Mouse (Mus musculus) 3134 (cell line): Measurements from ENCODE around the gene Prr14.
"Not testable (repeated sequence)": the region's sequence is repeated elsewhere in the genome, so short reads cannot be mapped to it uniquely, and the experiment has no call there.

Experiments used
- DNase-seq: peaks from one replicate; pipeline ENCODE4 v3.0.0-alpha.2; 2011; ENCODE audit warnings: low spot score; ENCODE audit not compliant: insufficient read length; ENCODE audit errors: extremely low read depth

Gene Prr14

DNA sequence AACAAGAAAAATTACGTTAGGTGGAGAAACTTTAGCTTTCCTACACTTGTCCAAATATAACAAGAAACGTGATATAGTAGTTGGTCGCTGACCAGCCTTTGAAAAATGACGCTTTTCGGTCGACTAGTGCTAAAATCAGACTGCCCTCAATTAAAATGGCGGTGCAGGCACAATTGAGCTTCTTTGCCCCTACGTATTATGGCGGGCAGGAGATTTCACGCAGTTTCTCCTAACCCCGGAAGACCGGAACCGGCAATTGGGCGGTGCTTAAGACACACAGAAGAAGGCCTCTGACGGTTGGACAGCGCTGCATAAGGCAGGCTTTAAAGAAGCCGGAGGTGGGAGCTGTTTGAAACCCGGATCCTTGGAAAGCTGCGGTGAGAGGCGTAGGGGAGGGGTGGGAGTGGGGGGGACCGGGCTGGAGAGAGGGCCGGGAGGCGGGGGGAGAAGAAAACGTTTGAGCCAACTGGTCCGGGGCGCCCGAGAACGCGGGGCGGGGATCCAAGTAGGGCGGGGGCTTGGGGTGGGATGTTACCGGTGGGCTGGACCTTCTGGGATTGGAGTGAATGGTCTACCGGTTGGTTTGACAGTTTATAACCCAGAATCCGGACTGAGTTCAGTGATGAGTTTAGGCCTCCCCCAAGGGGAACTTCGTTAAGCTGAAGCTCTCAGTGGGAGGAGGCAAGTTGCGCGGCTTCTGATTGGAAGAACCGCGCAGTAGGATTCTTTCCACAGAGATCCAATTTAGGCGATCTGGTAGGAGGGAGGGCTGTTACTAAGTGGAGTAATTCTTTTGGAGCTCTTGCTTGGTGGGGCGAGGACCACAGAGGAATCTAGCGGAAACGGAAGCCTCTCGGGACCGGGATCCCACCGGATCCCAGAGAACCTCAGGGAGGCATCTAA, 11.6 kb downstream of the Prr14 start:
- DNase-seq, result peak; percentile 94

DNA sequence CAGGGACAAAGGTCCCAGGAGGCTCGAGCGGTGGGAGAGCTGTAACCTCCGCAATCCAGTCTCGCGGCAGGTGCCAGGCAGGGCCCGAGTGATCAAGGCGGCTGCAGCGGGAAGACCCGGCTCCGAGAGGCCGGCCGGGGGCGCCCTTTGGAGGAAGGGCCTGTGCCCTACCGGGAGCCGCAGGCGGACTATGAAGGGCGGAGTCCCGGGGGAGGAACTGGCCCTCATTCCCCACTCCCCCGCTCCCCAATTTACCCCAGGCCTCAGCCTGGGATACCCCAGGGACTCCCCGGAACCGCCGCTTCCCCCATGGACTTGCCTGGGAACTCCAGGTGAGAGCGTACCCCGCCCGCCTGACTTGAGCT, 12.2 kb downstream of the Prr14 start:
- DNase-seq, result no peak

- DNase-seq, result no peak
Observed at GRCm38 (mm10) chr7:127472060-127472459, 12.6 kb downstream of the Prr14 start.

DNA sequence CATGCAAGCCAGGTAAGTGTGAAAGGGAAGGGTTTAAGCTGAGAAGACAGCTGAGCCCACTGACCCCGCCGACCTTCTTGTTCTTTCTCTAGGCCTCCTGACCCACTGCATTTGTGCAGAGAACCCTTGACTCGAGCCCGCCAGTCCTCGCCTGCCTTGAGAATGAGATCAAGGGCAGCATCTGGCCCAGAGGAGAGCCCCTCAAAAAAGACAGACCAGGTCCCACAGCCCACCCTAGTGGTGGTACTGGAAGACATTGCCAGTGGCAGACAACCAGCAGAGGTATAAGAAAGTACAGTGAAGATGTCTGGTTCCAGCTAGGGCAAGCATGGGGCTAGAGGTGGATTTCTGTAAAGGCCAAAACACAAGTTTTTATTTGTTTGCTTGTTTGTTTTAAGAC, 14.3 kb downstream of the Prr14 start:
- no peak for DNase-seq

GRCm38 (mm10) chr7:127474378-127475070, 15.1 kb downstream of the Prr14 start:
- DNase-seq, result no peak

DNA sequence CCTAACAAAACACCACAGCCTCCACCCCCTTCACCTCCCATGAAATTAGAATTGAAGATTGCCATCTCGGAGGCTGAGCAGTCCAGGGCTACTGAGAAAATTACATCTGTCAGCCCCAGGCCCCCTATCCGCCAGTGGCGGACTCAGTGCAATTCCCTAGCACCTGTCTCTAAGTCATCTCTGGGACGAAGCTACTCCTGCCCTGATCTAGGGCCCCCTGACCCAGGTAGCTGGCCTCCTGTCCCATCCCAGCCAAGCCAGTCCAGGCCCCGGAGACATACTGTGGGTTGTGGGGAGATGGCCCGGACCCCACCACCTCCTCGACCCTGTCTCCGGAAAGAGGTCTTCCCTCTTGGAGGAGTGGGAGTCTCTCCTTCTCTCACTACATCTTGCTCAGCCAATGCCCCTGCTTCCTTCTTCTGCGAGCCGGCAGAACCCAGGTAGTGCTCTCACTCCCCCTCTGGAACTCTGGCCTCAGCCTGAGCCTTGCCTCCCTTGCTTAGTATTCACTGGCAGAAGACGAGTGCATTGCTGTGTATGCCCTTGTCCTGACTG, 15.9 kb downstream of the Prr14 start:
- DNase-seq, result no peak

- no peak for DNase-seq
Observed at GRCm38 (mm10) chr7:127476336-127476735, 16.9 kb downstream of the Prr14 start.

- DNase-seq, result no peak
Observed at GRCm38 (mm10) chr7:127476855-127477254, 17.4 kb downstream of the Prr14 start.

- peak; percentile 95 for DNase-seq
Observed at GRCm38 (mm10) chr7:127477687-127478634, 18.6 kb downstream of the Prr14 start.

DNA sequence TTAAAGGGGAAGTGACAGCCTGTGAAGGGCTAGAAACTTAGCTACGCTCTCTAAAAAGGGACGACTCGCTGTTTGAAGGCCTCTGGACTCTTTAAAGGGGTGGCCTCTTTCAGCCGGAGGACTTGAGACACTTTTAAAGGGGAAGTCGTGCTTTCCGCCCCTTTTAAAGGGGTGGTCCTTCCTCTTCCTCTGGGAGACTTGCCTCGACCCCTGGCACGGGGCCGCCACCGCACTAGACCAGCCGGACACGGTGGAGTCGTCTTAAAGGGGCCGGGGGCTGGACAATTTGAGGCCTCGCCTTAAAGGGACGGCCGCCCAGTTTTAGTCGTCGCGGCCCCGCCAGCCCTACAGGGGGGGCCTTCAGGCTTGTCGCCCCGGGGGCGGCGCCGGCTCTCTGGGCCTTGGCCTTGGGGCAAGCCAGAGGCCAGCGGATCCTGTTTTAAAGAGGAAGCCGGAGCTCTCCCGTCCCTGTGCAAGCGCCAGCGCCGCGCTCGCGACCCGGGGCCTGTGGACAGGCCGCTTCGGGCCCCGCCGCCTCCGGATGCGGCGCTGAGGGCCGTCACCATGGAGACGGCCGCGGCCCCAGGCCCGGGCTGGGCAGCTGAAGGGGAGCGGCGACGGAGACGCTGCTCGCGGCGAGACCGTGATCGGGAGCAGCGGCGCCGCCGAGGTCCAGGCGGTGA, 19.4 kb downstream of the Prr14 start, which contains the start of gene Fbrs:
Fbrs (plus strand) TSS at position 565 of the 683 bp plus-strand sequence.
- peak; percentile 91 for DNase-seq

DNA sequence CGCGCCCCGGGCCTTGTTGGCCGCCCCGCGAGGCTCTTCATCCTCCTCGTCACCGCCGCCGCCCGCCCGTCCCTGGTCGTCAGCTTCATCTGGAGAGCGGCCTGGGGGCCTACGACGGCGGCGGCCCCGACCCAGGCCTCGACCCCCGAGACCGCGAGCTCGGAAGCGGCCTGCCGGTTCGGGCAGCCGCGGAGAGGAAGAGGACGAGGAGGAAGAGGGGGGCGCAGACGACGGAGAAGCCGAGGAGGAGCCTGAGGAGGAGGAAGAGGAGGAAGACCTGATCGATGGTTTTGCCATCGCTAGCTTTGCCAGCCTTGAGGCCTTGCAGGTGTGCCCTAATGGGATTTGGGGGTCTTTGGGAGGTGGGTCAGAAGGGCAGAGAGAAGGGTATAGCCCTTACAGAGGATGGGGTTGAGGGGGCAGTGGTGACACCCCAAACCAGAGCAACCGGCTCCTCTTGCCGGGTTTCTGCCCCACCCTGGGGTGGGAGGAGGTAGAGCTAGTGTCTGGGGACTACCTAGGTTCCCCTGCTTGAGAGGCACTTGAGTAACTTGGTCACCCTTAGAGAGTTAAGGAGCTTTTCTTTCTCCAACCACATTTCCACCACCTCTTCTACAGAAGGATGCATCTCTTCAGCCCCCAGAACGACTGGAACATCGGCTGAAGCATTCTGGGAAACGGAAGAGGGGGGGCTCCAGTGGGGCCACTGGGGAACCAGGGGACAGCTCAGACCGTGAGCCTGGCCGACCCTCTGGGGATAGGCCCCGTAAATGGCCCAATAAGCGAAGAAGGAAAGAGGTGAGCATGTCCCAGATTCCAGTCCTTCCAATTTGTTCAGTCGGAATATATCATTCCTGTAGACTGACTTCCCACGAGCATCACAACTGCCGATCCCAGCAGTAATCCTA, 20.2 kb downstream of the Prr14 start:
- DNase-seq, result peak; percentile 23

DNA sequence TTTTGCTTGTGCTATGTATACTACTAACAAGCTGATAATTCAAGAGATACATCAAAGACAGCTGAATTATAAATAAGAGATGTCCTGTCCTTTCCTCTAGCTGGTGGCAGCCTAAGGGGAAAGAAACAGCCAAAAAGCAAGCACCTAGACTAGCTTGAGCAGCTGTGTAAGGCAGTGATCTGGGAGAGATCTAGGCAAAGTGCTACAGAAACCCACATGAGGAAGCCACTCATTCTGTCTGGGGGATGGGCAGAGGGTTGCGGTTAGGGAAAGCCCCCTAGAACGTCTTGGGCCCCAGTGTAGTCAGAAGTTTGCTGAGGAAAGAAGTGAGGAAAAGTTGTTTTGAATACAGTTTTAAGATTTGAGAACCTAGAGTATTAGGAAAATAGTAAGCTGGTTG, 20.9 kb downstream of the Prr14 start:
- no peak for DNase-seq

DNA sequence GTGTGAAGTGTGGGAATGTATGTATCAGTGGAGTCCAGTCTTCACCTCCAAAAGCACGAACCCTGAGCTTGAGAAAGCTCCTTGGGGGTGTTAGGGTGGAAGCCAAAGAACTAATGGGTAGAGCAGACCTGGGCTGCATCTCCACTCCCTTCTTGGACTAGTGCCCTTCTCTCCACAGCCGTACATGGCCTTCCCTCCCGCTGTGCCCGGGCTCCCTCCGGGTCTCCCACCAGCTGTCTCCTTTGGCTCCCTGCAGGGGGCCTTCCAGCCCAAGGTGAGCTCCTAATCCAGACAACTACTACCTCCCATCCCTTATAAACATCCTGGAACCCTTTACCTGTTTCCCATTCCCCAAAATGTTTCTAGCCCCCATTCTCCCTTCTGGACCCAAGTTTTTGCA, 26.0 kb downstream of the Prr14 start:
- no peak for DNase-seq

GRCm38 (mm10) chr7:127488364-127488763, 29.0 kb downstream of the Prr14 start:
- not testable (repeated sequence) for DNase-seq

DNA sequence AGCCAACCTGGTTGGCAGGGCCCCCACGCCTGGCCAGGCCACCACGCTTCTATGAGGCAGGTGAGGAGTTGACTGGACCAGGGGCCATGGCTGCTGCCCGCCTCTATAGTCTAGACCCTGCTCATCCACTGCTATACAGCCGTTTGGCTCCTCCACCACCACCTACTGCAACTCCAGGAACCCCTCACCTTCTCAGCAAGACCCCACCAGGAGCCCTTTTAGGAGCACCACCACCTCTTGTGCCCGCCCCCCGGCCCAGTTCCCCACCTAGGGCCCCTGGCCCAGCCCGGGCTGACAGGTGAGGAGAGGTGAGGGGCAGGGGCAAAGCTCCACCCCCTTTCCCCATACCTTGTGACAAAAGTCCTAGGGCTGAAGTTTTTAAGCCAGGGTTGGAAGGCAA, 30.6 kb downstream of the Prr14 start:
- no peak for DNase-seq

- no peak for DNase-seq
Observed at GRCm38 (mm10) chr7:127491846-127492245, 32.4 kb downstream of the Prr14 start.

GRCm38 (mm10) chr7:127494648-127495047, 35.2 kb downstream of the Prr14 start:
- DNase-seq, result no peak

GRCm38 (mm10) chr7:127497382-127497781, 38.0 kb downstream of the Prr14 start:
- no peak for DNase-seq

GRCm38 (mm10) chr7:127498407-127498806, 39.0 kb downstream of the Prr14 start:
- no peak for DNase-seq
